Mouse (Mus musculus): ENCODE data around the gene Dnajc25. TPM values are rescaled to one million over a fixed set of nuclear protein-coding genes. Genes with fewer than 3 reads are reported as not detected.

The Dnajc25 gene
- total and polyA plus RNA-seq, 2 experiments from 2014 or later: 5.3 to 12.4 TPM

- 0 out of 2 replicates have a peak, but pooled peaks cover 6% of the 10 kb centered on the region for H3K4me1 ChIP-seq (ENCODE audit: control insufficient read depth, insufficient read depth)
- H3K4me2 ChIP-seq (ENCODE audit: low read depth, low read length): no peak overlapping the region
- H3K4me3 ChIP-seq (ENCODE audit: low read depth, low read length): no peak overlapping the region
- no peak for TF ChIP-seq EP300 (IDR thresholded peaks at IDR 0.05; ENCODE audit: low read depth)
- no peak for TF ChIP-seq CTCF (IDR thresholded peaks at IDR 0.05; ENCODE audit: low read depth)
- H3K9me3 ChIP-seq (replicated peaks; ENCODE audit: control insufficient read depth, low read length): no peaks in the 10 kb centered on the region
- no peak for ATAC-seq (ENCODE audit: insufficient read depth, low read depth)
- WGBS: 33% methylated on average over 5 of the region's 5 CpGs
- no peak overlapping the region for H3K27ac ChIP-seq (ENCODE audit: low read depth)
- H3K36me3 ChIP-seq (replicated peaks; ENCODE audit: control insufficient read depth, insufficient read depth, low read length): no peaks in the 10 kb centered on the region
- no peak overlapping the region for H3K9ac ChIP-seq (replicated peaks; ENCODE audit: low read depth, low read length)
- DNase-seq (ENCODE audit: low spot score): no peak
- H3K27me3 ChIP-seq (ENCODE audit: control insufficient read depth, insufficient read depth, low read length): no peaks in the 10 kb centered on the region
Observed at GRCm38 (mm10) chr4:58997081-58997480, 2.2 kb downstream of the Dnajc25 start.

GRCm38 (mm10) chr4:58998688-58999087, 3.8 kb downstream of the Dnajc25 start:
- Histone ChIP-seq H3K36me3 (replicated peaks; ENCODE audit: control insufficient read depth, insufficient read depth, low read length) (no peaks in the 10 kb centered on the region), H3K4me1 (ENCODE audit: control insufficient read depth, insufficient read depth) (0 out of 2 replicates have a peak, but pooled peaks cover 6% of the 10 kb centered on the region), H3K4me2 (ENCODE audit: low read depth, low read length) (no peak overlapping the region), H3K9me3 (replicated peaks; ENCODE audit: control insufficient read depth, low read length) (no peaks in the 10 kb centered on the region), H3K27ac (ENCODE audit: low read depth) (no peak overlapping the region), H3K4me3 (ENCODE audit: low read depth, low read length) (no peak overlapping the region), H3K27me3 (ENCODE audit: control insufficient read depth, insufficient read depth, low read length) (no peaks in the 10 kb centered on the region), H3K9ac (replicated peaks; ENCODE audit: low read depth, low read length) (no peak overlapping the region)
- 65% methylated on average over 1 of the region's 1 CpGs for WGBS
- no peak for TF ChIP-seq CTCF (IDR thresholded peaks at IDR 0.05; ENCODE audit: low read depth)
- TF ChIP-seq EP300 (IDR thresholded peaks at IDR 0.05; ENCODE audit: low read depth): no peak
- no peak for ATAC-seq (ENCODE audit: insufficient read depth, low read depth)
- DNase-seq (ENCODE audit: low spot score): no peak

GRCm38 (mm10) chr4:58999686-59000085, 4.8 kb downstream of the Dnajc25 start:
- no peak overlapping the region for H3K9ac ChIP-seq (replicated peaks; ENCODE audit: low read depth, low read length)
- TF ChIP-seq CTCF (IDR thresholded peaks at IDR 0.05; ENCODE audit: low read depth) (peak; percentile 88), EP300 (IDR thresholded peaks at IDR 0.05; ENCODE audit: low read depth) (no peak)
- no peak for ATAC-seq (ENCODE audit: insufficient read depth, low read depth)
- no peak overlapping the region for H3K4me3 ChIP-seq (ENCODE audit: low read depth, low read length)
- peak; percentile 61 for DNase-seq (ENCODE audit: low spot score)
- H3K9me3 ChIP-seq (replicated peaks; ENCODE audit: control insufficient read depth, low read length): no peaks in the 10 kb centered on the region
- H3K27ac ChIP-seq (ENCODE audit: low read depth): no peak overlapping the region
- no peaks in the 10 kb centered on the region for H3K27me3 ChIP-seq (ENCODE audit: control insufficient read depth, insufficient read depth, low read length)
- peaks cover 13% of the 10 kb centered on the region for H3K4me1 ChIP-seq (ENCODE audit: control insufficient read depth, insufficient read depth)
- no peaks in the 10 kb centered on the region for H3K36me3 ChIP-seq (replicated peaks; ENCODE audit: control insufficient read depth, insufficient read depth, low read length)
- 7% methylated on average over 2 of the region's 2 CpGs for WGBS
- H3K4me2 ChIP-seq (ENCODE audit: low read depth, low read length): no peak overlapping the region

- H3K36me3 ChIP-seq (replicated peaks; ENCODE audit: control insufficient read depth, insufficient read depth, low read length): no peaks in the 10 kb centered on the region
- no peak overlapping the region for H3K27ac ChIP-seq (ENCODE audit: low read depth)
- DNase-seq (ENCODE audit: low spot score): no peak
- H3K27me3 ChIP-seq (ENCODE audit: control insufficient read depth, insufficient read depth, low read length): no peaks in the 10 kb centered on the region
- no peaks in the 10 kb centered on the region for H3K9me3 ChIP-seq (replicated peaks; ENCODE audit: control insufficient read depth, low read length)
- TF ChIP-seq CTCF (IDR thresholded peaks at IDR 0.05; ENCODE audit: low read depth) (peak; percentile 41), EP300 (IDR thresholded peaks at IDR 0.05; ENCODE audit: low read depth) (no peak)
- no peak for ATAC-seq (ENCODE audit: insufficient read depth, low read depth)
- 0% methylated on average over 2 of the region's 2 CpGs for WGBS
- H3K4me1 ChIP-seq (ENCODE audit: control insufficient read depth, insufficient read depth): peaks cover 22% of the 10 kb centered on the region
- H3K4me2 ChIP-seq (ENCODE audit: low read depth, low read length): no peak overlapping the region
- H3K9ac ChIP-seq (replicated peaks; ENCODE audit: low read depth, low read length): no peak overlapping the region
- H3K4me3 ChIP-seq (ENCODE audit: low read depth, low read length): no peak overlapping the region
Observed at GRCm38 (mm10) chr4:59000614-59001013, 5.8 kb downstream of the Dnajc25 start.

GRCm38 (mm10) chr4:59002948-59003805, 8.3 kb downstream of the Dnajc25 start, which contains the start of gene Gm20503:
Gene Gm20503, plus strand, starts transcription at chr4:59003210.
- ATAC-seq (ENCODE audit: insufficient read depth, low read depth) (peak; percentile 98), DNase-seq (ENCODE audit: low spot score) (peak; percentile 86)
- Histone ChIP-seq H3K4me2 (ENCODE audit: low read depth, low read length) (peak within 1 kb of the TSS; percentile 84), H3K27ac (ENCODE audit: low read depth) (peak within 1 kb of the TSS; percentile 90), H3K36me3 (replicated peaks; ENCODE audit: control insufficient read depth, insufficient read depth, low read length) (no peaks in the 10 kb centered on the region), H3K9me3 (replicated peaks; ENCODE audit: control insufficient read depth, low read length) (no peaks in the 10 kb centered on the region), H3K9ac (replicated peaks; ENCODE audit: low read depth, low read length) (peak within 1 kb of the TSS; percentile 87), H3K27me3 (ENCODE audit: control insufficient read depth, insufficient read depth, low read length) (no peaks in the 10 kb centered on the region), H3K4me1 (ENCODE audit: control insufficient read depth, insufficient read depth) (peaks cover 23% of the 10 kb centered on the region), H3K4me3 (ENCODE audit: low read depth, low read length) (peak within 1 kb of the TSS; percentile 90)
- under 1% methylated on average over 65 of the region's 89 CpGs for WGBS
- TF ChIP-seq CTCF (IDR thresholded peaks at IDR 0.05; ENCODE audit: low read depth) (no peak), EP300 (IDR thresholded peaks at IDR 0.05; ENCODE audit: low read depth) (no peak)
